Mouse (Mus musculus): ENCODE data around the gene Abca2. TPM values are rescaled to one million over a fixed set of nuclear protein-coding genes. Genes with fewer than 3 reads are reported as not detected.

Gene Abca2
- polyA plus RNA-seq, 1 experiment from 2014 or later = 3.5 TPM

GRCm38 (mm10) chr2:25482969-25483368, 54.5 kb downstream of the Abca2 start:
- WGBS = 21% methylated on average over 7 of the region's 7 CpGs
- Histone ChIP-seq H3K9ac (replicated peaks) (no peak overlapping the region), H3K27ac (no peak overlapping the region), H3K4me3 (replicated peaks) (no peak overlapping the region), H3K36me3 (no peaks in the 10 kb centered on the region), H3K4me2 (no peak overlapping the region), H3K9me3 (no peaks in the 10 kb centered on the region), H3K27me3 (no peaks in the 10 kb centered on the region), H3K4me1 (replicated peaks) (no peaks in the 10 kb centered on the region)
- no peak for ATAC-seq (ENCODE audit: insufficient number of reproducible peaks, insufficient read depth, low FRiP score, low TSS enrichment, low read depth)

- no peak for ATAC-seq (ENCODE audit: insufficient number of reproducible peaks, insufficient read depth, low FRiP score, low TSS enrichment, low read depth)
- Histone ChIP-seq H3K4me2 (no peak overlapping the region), H3K4me3 (replicated peaks) (no peak overlapping the region), H3K27me3 (no peaks in the 10 kb centered on the region), H3K36me3 (no peaks in the 10 kb centered on the region), H3K9ac (replicated peaks) (peak overlapping the region; percentile 27; the same call in 1 of the 2 replicates), H3K27ac (no peak overlapping the region), H3K9me3 (no peaks in the 10 kb centered on the region), H3K4me1 (replicated peaks) (no peaks in the 10 kb centered on the region)
- WGBS = 68% methylated on average over 11 of the region's 11 CpGs
Measured at GRCm38 (mm10) chr2:25484901-25485647, 56.6 kb downstream of the Abca2 start.

- Histone ChIP-seq H3K36me3 (no peaks in the 10 kb centered on the region), H3K4me1 (replicated peaks) (no peaks in the 10 kb centered on the region), H3K9ac (replicated peaks) (no peak overlapping the region), H3K4me2 (no peak overlapping the region), H3K27me3 (no peaks in the 10 kb centered on the region), H3K27ac (no peak overlapping the region), H3K4me3 (replicated peaks) (no peak overlapping the region), H3K9me3 (no peaks in the 10 kb centered on the region)
- WGBS = 77% methylated on average over 6 of the region's 6 CpGs
- no peak for ATAC-seq (ENCODE audit: insufficient number of reproducible peaks, insufficient read depth, low FRiP score, low TSS enrichment, low read depth)
Measured at GRCm38 (mm10) chr2:25487965-25488670, 59.6 kb downstream of the Abca2 start.

- Histone ChIP-seq H3K4me1 (replicated peaks) (no peaks in the 10 kb centered on the region), H3K9me3 (no peaks in the 10 kb centered on the region), H3K27me3 (no peaks in the 10 kb centered on the region), H3K4me2 (no peak overlapping the region), H3K4me3 (replicated peaks) (no peak overlapping the region), H3K36me3 (no peaks in the 10 kb centered on the region), H3K9ac (replicated peaks) (no peak overlapping the region), H3K27ac (no peak overlapping the region)
- 79% methylated on average over 7 of the region's 7 CpGs for WGBS
- ATAC-seq (ENCODE audit: insufficient number of reproducible peaks, insufficient read depth, low FRiP score, low TSS enrichment, low read depth) = no peak
Measured at GRCm38 (mm10) chr2:25488671-25489068, 60.2 kb downstream of the Abca2 start.

GRCm38 (mm10) chr2:25492988-25493387, 64.5 kb downstream of the Abca2 start:
- WGBS = 81% methylated on average over 5 of the region's 5 CpGs
- H3K4me1 ChIP-seq (replicated peaks) = no peaks in the 10 kb centered on the region
- H3K4me2 ChIP-seq = no peak overlapping the region
- H3K27me3 ChIP-seq = no peaks in the 10 kb centered on the region
- no peak overlapping the region for H3K27ac ChIP-seq
- no peaks in the 10 kb centered on the region for H3K9me3 ChIP-seq
- H3K4me3 ChIP-seq (replicated peaks) = no peak overlapping the region
- no peak overlapping the region for H3K9ac ChIP-seq (replicated peaks)
- ATAC-seq (ENCODE audit: insufficient number of reproducible peaks, insufficient read depth, low FRiP score, low TSS enrichment, low read depth) = no peak
- H3K36me3 ChIP-seq = no peaks in the 10 kb centered on the region

- no peak for ATAC-seq (ENCODE audit: insufficient number of reproducible peaks, insufficient read depth, low FRiP score, low TSS enrichment, low read depth)
- Histone ChIP-seq H3K4me3 (replicated peaks) (no peak within 1 kb of the TSS), H3K36me3 (no peaks in the 10 kb centered on the region), H3K27me3 (no peaks in the 10 kb centered on the region), H3K9me3 (no peaks in the 10 kb centered on the region), H3K27ac (no peak within 1 kb of the TSS), H3K4me1 (replicated peaks) (0 out of 2 replicates have a peak, but pooled peaks cover 2% of the 10 kb centered on the region), H3K4me2 (no peak within 1 kb of the TSS), H3K9ac (replicated peaks) (no peak within 1 kb of the TSS)
- WGBS = 79% methylated on average over 5 of the region's 5 CpGs
Measured at GRCm38 (mm10) chr2:25493476-25493961, 65.0 kb downstream of the Abca2 start, which contains the start of gene Lcn12. Gene Lcn12 (minus strand): TSS chr2:25493911.

- Histone ChIP-seq H3K4me1 (replicated peaks) (peaks cover 7% of the 10 kb centered on the region), H3K36me3 (no peaks in the 10 kb centered on the region), H3K9me3 (no peaks in the 10 kb centered on the region), H3K9ac (replicated peaks) (no peak overlapping the region), H3K4me2 (no peak overlapping the region), H3K4me3 (replicated peaks) (no peak overlapping the region), H3K27me3 (no peaks in the 10 kb centered on the region), H3K27ac (no peak overlapping the region)
- no peak for ATAC-seq (ENCODE audit: insufficient number of reproducible peaks, insufficient read depth, low FRiP score, low TSS enrichment, low read depth)
- 45% methylated on average over 4 of the region's 4 CpGs for WGBS
Measured at GRCm38 (mm10) chr2:25496462-25496861, 68.0 kb downstream of the Abca2 start.

Small RNA genes lying within 50 kb of the gene (microRNA-seq; reads per million reads assigned to microRNA genes)
- gene Mir3087 = not detected

Other genes starting within 250 kb of the Abca2 start
- 20.6 and 23.1 TPM in 2 replicates for gene Nrarp, start 247.9 kb upstream of the Abca2 start, polyA plus RNA-seq (2016; fragmentation: Nextera tagmentation; extraction: Ambion mirVana)
- 2.9 and 3.2 TPM in 2 replicates for gene Tor4a, start 231.8 kb upstream of the Abca2 start, polyA plus RNA-seq (2016; fragmentation: Nextera tagmentation; extraction: Ambion mirVana)
- gene Nelfb, start 217.2 kb upstream of the Abca2 start, polyA plus RNA-seq (2016; fragmentation: Nextera tagmentation; extraction: Ambion mirVana) = 118 and 121 TPM in 2 replicates
- not detected in 2 replicates for gene Stpg3, start 214.1 kb upstream of the Abca2 start, polyA plus RNA-seq (2016; fragmentation: Nextera tagmentation; extraction: Ambion mirVana)
- not detected in 2 replicates for gene Fam166a, start 210.0 kb upstream of the Abca2 start, polyA plus RNA-seq (2016; fragmentation: Nextera tagmentation; extraction: Ambion mirVana)
- gene Tubb4b, start 204.0 kb upstream of the Abca2 start, polyA plus RNA-seq (2016; fragmentation: Nextera tagmentation; extraction: Ambion mirVana) = 481 and 489 TPM in 2 replicates
- gene Slc34a3, start 194.3 kb upstream of the Abca2 start, polyA plus RNA-seq (2016; fragmentation: Nextera tagmentation; extraction: Ambion mirVana) = not detected in 2 replicates
- gene Rnf224, start 191.9 kb upstream of the Abca2 start, polyA plus RNA-seq (2016; fragmentation: Nextera tagmentation; extraction: Ambion mirVana) = not detected in 2 replicates
- 6.5 and 7.2 TPM in 2 replicates for gene Rnf208, start 186.4 kb upstream of the Abca2 start, polyA plus RNA-seq (2016; fragmentation: Nextera tagmentation; extraction: Ambion mirVana)
- 0.26 TPM in 1 of 2 replicates, not detected in the other for gene Cysrt1, start 186.3 kb upstream of the Abca2 start, polyA plus RNA-seq (2016; fragmentation: Nextera tagmentation; extraction: Ambion mirVana)
- gene AL732309.1, start 181.8 kb upstream of the Abca2 start, polyA plus RNA-seq (2016; fragmentation: Nextera tagmentation; extraction: Ambion mirVana) = 5.5 and 5.7 TPM in 2 replicates
- 20.5 and 20.7 TPM in 2 replicates for gene Tmem203, start 173.3 kb upstream of the Abca2 start, polyA plus RNA-seq (2016; fragmentation: Nextera tagmentation; extraction: Ambion mirVana)
- 8.7 TPM in 2 replicates for gene Tprn, start 166.1 kb upstream of the Abca2 start, polyA plus RNA-seq (2016; fragmentation: Nextera tagmentation; extraction: Ambion mirVana)
- 217 and 218 TPM in 2 replicates for gene Ssna1, start 156.3 kb upstream of the Abca2 start, polyA plus RNA-seq (2016; fragmentation: Nextera tagmentation; extraction: Ambion mirVana)
- gene Anapc2, start 156.2 kb upstream of the Abca2 start, polyA plus RNA-seq (2016; fragmentation: Nextera tagmentation; extraction: Ambion mirVana) = 141 and 151 TPM in 2 replicates
- gene Tmem210, start 140.6 kb upstream of the Abca2 start, polyA plus RNA-seq (2016; fragmentation: Nextera tagmentation; extraction: Ambion mirVana) = not detected in 2 replicates
- not detected in 2 replicates for gene Lrrc26, start 138.8 kb upstream of the Abca2 start, polyA plus RNA-seq (2016; fragmentation: Nextera tagmentation; extraction: Ambion mirVana)
- gene Grin1, start 109.5 kb upstream of the Abca2 start, polyA plus RNA-seq (2016; fragmentation: Nextera tagmentation; extraction: Ambion mirVana) = 0.19 and 0.93 TPM in 2 replicates
- 57.2 and 58.9 TPM in 2 replicates for gene Man1b1, start 96.4 kb upstream of the Abca2 start, polyA plus RNA-seq (2016; fragmentation: Nextera tagmentation; extraction: Ambion mirVana)
- gene Dpp7, start 72.3 kb upstream of the Abca2 start, polyA plus RNA-seq (2016; fragmentation: Nextera tagmentation; extraction: Ambion mirVana) = 19.7 and 21.8 TPM in 2 replicates
- gene Uap1l1, start 63.0 kb upstream of the Abca2 start, polyA plus RNA-seq (2016; fragmentation: Nextera tagmentation; extraction: Ambion mirVana) = 7.2 and 7.8 TPM in 2 replicates
- gene Sapcd2, start 56.4 kb upstream of the Abca2 start, polyA plus RNA-seq (2016; fragmentation: Nextera tagmentation; extraction: Ambion mirVana) = 63.4 and 69.0 TPM in 2 replicates
- 0.15 and 0.31 TPM in 2 replicates for gene Entpd2, start 32.8 kb upstream of the Abca2 start, polyA plus RNA-seq (2016; fragmentation: Nextera tagmentation; extraction: Ambion mirVana)
- 10.9 and 12.6 TPM in 2 replicates for gene Npdc1, start 29.4 kb upstream of the Abca2 start, polyA plus RNA-seq (2016; fragmentation: Nextera tagmentation; extraction: Ambion mirVana)
- gene Fut7, start 5.4 kb upstream of the Abca2 start, polyA plus RNA-seq (2016; fragmentation: Nextera tagmentation; extraction: Ambion mirVana) = not detected in 2 replicates
- 0.68 and 1.0 TPM in 2 replicates for gene Clic3, start 28.1 kb downstream of the Abca2 start, polyA plus RNA-seq (2016; fragmentation: Nextera tagmentation; extraction: Ambion mirVana)
- gene Paxx, start 32.4 kb downstream of the Abca2 start, polyA plus RNA-seq (2016; fragmentation: Nextera tagmentation; extraction: Ambion mirVana) = 23.2 and 23.6 TPM in 2 replicates
- gene Ptgds, start 41.3 kb downstream of the Abca2 start, polyA plus RNA-seq (2016; fragmentation: Nextera tagmentation; extraction: Ambion mirVana) = 0.35 and 0.50 TPM in 2 replicates
- not detected in 2 replicates for gene Lcn12, start 65.2 kb downstream of the Abca2 start, polyA plus RNA-seq (2016; fragmentation: Nextera tagmentation; extraction: Ambion mirVana)
- gene Fbxw5, start 72.0 kb downstream of the Abca2 start, polyA plus RNA-seq (2016; fragmentation: Nextera tagmentation; extraction: Ambion mirVana) = 68.4 and 76.8 TPM in 2 replicates
- 4.0 and 6.1 TPM in 2 replicates for gene C8g, start 73.0 kb downstream of the Abca2 start, polyA plus RNA-seq (2016; fragmentation: Nextera tagmentation; extraction: Ambion mirVana)
- gene Traf2, start 118.2 kb downstream of the Abca2 start, polyA plus RNA-seq (2016; fragmentation: Nextera tagmentation; extraction: Ambion mirVana) = 36.9 and 39.2 TPM in 2 replicates
- gene Edf1, start 129.1 kb downstream of the Abca2 start, polyA plus RNA-seq (2016; fragmentation: Nextera tagmentation; extraction: Ambion mirVana) = 320 and 329 TPM in 2 replicates
- 2.3 and 3.0 TPM in 2 replicates for gene Mamdc4, start 146.1 kb downstream of the Abca2 start, polyA plus RNA-seq (2016; fragmentation: Nextera tagmentation; extraction: Ambion mirVana)
- gene Phpt1, start 146.5 kb downstream of the Abca2 start, polyA plus RNA-seq (2016; fragmentation: Nextera tagmentation; extraction: Ambion mirVana) = 183 and 184 TPM in 2 replicates
- 0.08 and 0.23 TPM in 2 replicates for gene Ajm1, start 153.1 kb downstream of the Abca2 start, polyA plus RNA-seq (2016; fragmentation: Nextera tagmentation; extraction: Ambion mirVana)
- gene Rabl6, start 179.8 kb downstream of the Abca2 start, polyA plus RNA-seq (2016; fragmentation: Nextera tagmentation; extraction: Ambion mirVana) = 81.3 and 83.0 TPM in 2 replicates
- gene Ccdc183, start 189.0 kb downstream of the Abca2 start, polyA plus RNA-seq (2016; fragmentation: Nextera tagmentation; extraction: Ambion mirVana) = 0.18 and 0.27 TPM in 2 replicates
- gene Tmem141, start 193.3 kb downstream of the Abca2 start, polyA plus RNA-seq (2016; fragmentation: Nextera tagmentation; extraction: Ambion mirVana) = 21.9 and 22.6 TPM in 2 replicates
- gene Fcna, start 199.3 kb downstream of the Abca2 start, polyA plus RNA-seq (2016; fragmentation: Nextera tagmentation; extraction: Ambion mirVana) = 0.40 and 0.68 TPM in 2 replicates
- 0.36 TPM in 1 of 2 replicates, not detected in the other for gene Lcn8, start 224.4 kb downstream of the Abca2 start, polyA plus RNA-seq (2016; fragmentation: Nextera tagmentation; extraction: Ambion mirVana)
- not detected in 2 replicates for gene Lcn5, start 229.2 kb downstream of the Abca2 start, polyA plus RNA-seq (2016; fragmentation: Nextera tagmentation; extraction: Ambion mirVana)
- not detected in 2 replicates for gene Lcn6, start 248.1 kb downstream of the Abca2 start, polyA plus RNA-seq (2016; fragmentation: Nextera tagmentation; extraction: Ambion mirVana)

All from limb, embryonic 12.5 days (tissue).